Mouse (Mus musculus) MEL (cell line): ENCODE measurements around the gene Lmo4. TPM values are rescaled to one million over a fixed set of nuclear protein-coding genes. Genes with fewer than 3 reads are reported as not detected.

ENCODE experiments used
- DNase-seq: peaks from one replicate; pipeline ENCODE4 v3.0.0; 2011; ENCODE audit warnings: low read depth, low spot score
- H3K27ac ChIP-seq: 2 replicates; pipeline ENCODE4 v1.5.1; 2012; ENCODE audit warnings: low read depth, mild to moderate bottlenecking, control low read depth, low read length, moderate library complexity; ENCODE audit not compliant: control insufficient read depth
- H3K27me3 ChIP-seq, 2 experiments: fragments of 150-350 bp in 1 of 2; sonication (generic) in 1 of 2; 2 replicates each; pipeline ENCODE4 v1.6.1; 2012; ENCODE audit warnings: low read length in 2 of 2, mild to moderate bottlenecking in 2 of 2, improper control_type of control experiment in 1 of 2, moderate library complexity in 1 of 2; ENCODE audit not compliant: insufficient read depth in 2 of 2, control insufficient read depth in 1 of 2
- H3K36me3 ChIP-seq, 2 experiments: 2 replicates each; pipeline ENCODE4 v1.6.1; 2012 to 2014; ENCODE audit warnings: low read length in 2 of 2, improper control_type of control experiment in 1 of 2, inconsistent platforms in 1 of 2, mild to moderate bottlenecking in 1 of 2; ENCODE audit not compliant: insufficient read depth in 2 of 2, control insufficient read depth in 1 of 2
- H3K4me1 ChIP-seq, 2 experiments: fragments of 150-350 bp in 1 of 2; sonication (generic) in 1 of 2; 2 replicates each; pipeline ENCODE4 v1.6.1; 2012; ENCODE audit warnings: low read length in 2 of 2, improper control_type of control experiment in 1 of 2, mild to moderate bottlenecking in 1 of 2; ENCODE audit not compliant: insufficient read depth in 2 of 2, control insufficient read depth in 1 of 2
- H3K4me3 ChIP-seq, 2 experiments: fragments of 150-350 bp in 1 of 2; sonication (generic) in 1 of 2; 2 replicates each; pipeline ENCODE4 v1.5.1; 2012; ENCODE audit warnings: low read depth in 2 of 2, low read length in 2 of 2, mild to moderate bottlenecking in 2 of 2, moderate library complexity in 2 of 2, control low read depth in 1 of 2, improper control_type of control experiment in 1 of 2; ENCODE audit not compliant: control insufficient read depth in 1 of 2, insufficient read depth in 1 of 2
- H3K79me2 ChIP-seq: 2 replicates; pipeline ENCODE4 v1.6.1; 2012; ENCODE audit warnings: mild to moderate bottlenecking, low read length, moderate library complexity; ENCODE audit not compliant: control insufficient read depth, poor library complexity, insufficient read depth
- H3K9ac ChIP-seq: 2 replicates; pipeline ENCODE4 v1.6.1; 2012; ENCODE audit warnings: low read depth, mild to moderate bottlenecking, control low read depth, low read length, moderate library complexity; ENCODE audit not compliant: control insufficient read depth, poor library complexity, severe bottlenecking
- H3K9me3 ChIP-seq: fragments of 150-350 bp; sonication (generic); replicated peaks from 2 replicates; pipeline ENCODE4 v1.6.1; 2012; ENCODE audit warnings: mild to moderate bottlenecking, low read length, improper control_type of control experiment, moderate library complexity; ENCODE audit not compliant: insufficient read depth
- BHLHE40 ChIP-seq: IDR thresholded peaks from 2 replicates; pipeline ENCODE4 v1.6.1; 2012; ENCODE audit warnings: low read depth, mild to moderate bottlenecking, inconsistent platforms, low read length, improper control_type of control experiment, borderline replicate concordance
- CHD1 ChIP-seq: IDR thresholded peaks from 2 replicates; pipeline ENCODE4 v1.6.1; 2012; ENCODE audit warnings: low read depth, mild to moderate bottlenecking, inconsistent platforms, low read length, improper control_type of control experiment
- CTCF ChIP-seq, 3 experiments: IDR thresholded peaks in 2 of 3; conservative IDR thresholded peaks in 1 of 3; 2 replicates each; pipeline ENCODE4 v1.5.1; 2011 to 2012; ENCODE audit warnings: low read length in 3 of 3, low read depth in 2 of 3, mild to moderate bottlenecking in 2 of 3, improper control_type of control experiment in 1 of 3, inconsistent platforms in 1 of 3, mixed read lengths in 1 of 3, moderate library complexity in 1 of 3; ENCODE audit not compliant: control insufficient read depth in 1 of 3, insufficient read depth in 1 of 3, poor library complexity in 1 of 3, severe bottlenecking in 1 of 3
- E2F4 ChIP-seq: IDR thresholded peaks from 2 replicates; pipeline ENCODE4 v1.6.1; 2011; ENCODE audit warnings: low read depth, low read length, improper control_type of control experiment, borderline replicate concordance
- EP300 ChIP-seq, 2 experiments: IDR thresholded peaks; 2 replicates each; pipeline ENCODE4 v1.6.1; 2011; ENCODE audit warnings: improper control_type of control experiment in 2 of 2, low read length in 2 of 2, low read depth in 1 of 2, mild to moderate bottlenecking in 1 of 2
- JUND ChIP-seq: IDR thresholded peaks from 2 replicates; pipeline ENCODE4 v1.6.1; 2011; ENCODE audit warnings: low read depth, mild to moderate bottlenecking, improper control_type of control experiment, low read length
- MAX ChIP-seq: IDR thresholded peaks from 2 replicates; pipeline ENCODE4 v1.6.1; 2011; ENCODE audit warnings: low read length, improper control_type of control experiment
- MAZ ChIP-seq: IDR thresholded peaks from 2 replicates; pipeline ENCODE4 v1.6.1; 2012; ENCODE audit warnings: low read depth, mild to moderate bottlenecking, inconsistent platforms, low read length, improper control_type of control experiment
- MYC ChIP-seq: IDR thresholded peaks from 2 replicates; pipeline ENCODE4 v1.6.1; 2011; ENCODE audit warnings: low read depth, mild to moderate bottlenecking, low read length, improper control_type of control experiment, moderate library complexity
- NRF1 ChIP-seq: IDR thresholded peaks from 2 replicates; pipeline ENCODE4 v1.6.1; 2014; ENCODE audit warnings: low read depth, mild to moderate bottlenecking, inconsistent platforms, low read length, improper control_type of control experiment, moderate library complexity; ENCODE audit not compliant: poor library complexity, insufficient read depth, severe bottlenecking
- POLR2AphosphoS2 ChIP-seq: IDR thresholded peaks from 2 replicates; pipeline ENCODE4 v1.6.1; 2011; ENCODE audit warnings: low read length, improper control_type of control experiment
- POLR2AphosphoS5 ChIP-seq: IDR thresholded peaks from 2 replicates; pipeline ENCODE4 v1.6.1; 2012; ENCODE audit warnings: low read depth, borderline replicate concordance, mild to moderate bottlenecking, inconsistent platforms, low read length, moderate library complexity, mixed read lengths
- RAD21 ChIP-seq: IDR thresholded peaks from 2 replicates; pipeline ENCODE4 v1.6.1; 2011; ENCODE audit warnings: mild to moderate bottlenecking, low read depth, low read length, improper control_type of control experiment
- SIN3A ChIP-seq: IDR thresholded peaks from 2 replicates; pipeline ENCODE4 v1.6.1; 2012; ENCODE audit warnings: low read length, improper control_type of control experiment, inconsistent platforms
- SMC3 ChIP-seq: IDR thresholded peaks from 2 replicates; pipeline ENCODE4 v1.6.1; 2011; ENCODE audit warnings: low read depth, low read length, improper control_type of control experiment
- TCF12 ChIP-seq: IDR thresholded peaks from 2 replicates; pipeline ENCODE4 v1.6.1; 2014; ENCODE audit warnings: low read depth, mild to moderate bottlenecking, inconsistent platforms, low read length, improper control_type of control experiment, moderate library complexity
- USF1 ChIP-seq: IDR thresholded peaks from 2 replicates; pipeline ENCODE4 v1.6.1; 2014; ENCODE audit warnings: low read depth, mild to moderate bottlenecking, inconsistent platforms, low read length, improper control_type of control experiment, moderate library complexity
- USF2 ChIP-seq, 2 experiments: IDR thresholded peaks; 2 replicates each; pipeline ENCODE4 v1.6.1; 2011 to 2012; ENCODE audit warnings: improper control_type of control experiment in 2 of 2, low read length in 2 of 2, borderline replicate concordance in 1 of 2, inconsistent platforms in 1 of 2, low read depth in 1 of 2, mild to moderate bottlenecking in 1 of 2; ENCODE audit not compliant: insufficient read depth in 1 of 2
- ZC3H11A ChIP-seq: IDR thresholded peaks from 2 replicates; pipeline ENCODE4 v1.6.1; 2012; ENCODE audit warnings: low read depth, mild to moderate bottlenecking, inconsistent platforms, low read length, improper control_type of control experiment
- ZKSCAN1 ChIP-seq: IDR thresholded peaks from 2 replicates; pipeline ENCODE4 v1.6.1; 2012; ENCODE audit warnings: low read depth, mild to moderate bottlenecking, inconsistent platforms, low read length, improper control_type of control experiment, moderate library complexity
- polyA plus RNA-seq, 2 experiments: library from polyadenylated mRNA; stranded (reverse) in 1 of 2; unstranded in 1 of 2; fragments of >175 nt in 1 of 2; fragments of >200 nt in 1 of 2; gene quantifications; 2 replicates each; pipeline versions ENCODE4 v1.2.1 to v1.2.4; 2012; ENCODE audit warnings: low replicate concordance in 2 of 2, low read depth in 1 of 2; ENCODE audit not compliant: insufficient read length in 2 of 2, insufficient read depth in 1 of 2, missing spikeins in 1 of 2
- total RNA-seq: library from RNA; depleted of rRNA; stranded (reverse); fragments of 300-350 nt; gene quantifications from 2 replicates; pipeline ENCODE4 v1.2.3, GENCODE M21; 2012

Gene Lmo4
- total and polyA plus RNA-seq, 3 experiments, result 13.7 to 29.3 TPM; not detected in 1

- H3K27ac ChIP-seq, result no peak overlapping the region
- no peaks in the 10 kb centered on the region for H3K4me1 ChIP-seq
- H3K9ac ChIP-seq, result no peak overlapping the region
- H3K27me3 ChIP-seq, result no peaks in the 10 kb centered on the region; a peak in 1 of 4 replicates
- no peak overlapping the region for H3K4me3 ChIP-seq
- TF ChIP-seq RAD21, result no peak
- TF ChIP-seq POLR2AphosphoS2, result no peak
- no peak for TF ChIP-seq USF1
- H3K79me2 ChIP-seq, result no peaks in the 10 kb centered on the region
- DNase-seq, result no peak
- H3K36me3 ChIP-seq, result no peaks in the 10 kb centered on the region
- H3K9me3 ChIP-seq, result no peaks in the 10 kb centered on the region
Observed at GRCm38 (mm10) chr3:144253018-144253417, 48.0 kb upstream of the Lmo4 start.

DNA sequence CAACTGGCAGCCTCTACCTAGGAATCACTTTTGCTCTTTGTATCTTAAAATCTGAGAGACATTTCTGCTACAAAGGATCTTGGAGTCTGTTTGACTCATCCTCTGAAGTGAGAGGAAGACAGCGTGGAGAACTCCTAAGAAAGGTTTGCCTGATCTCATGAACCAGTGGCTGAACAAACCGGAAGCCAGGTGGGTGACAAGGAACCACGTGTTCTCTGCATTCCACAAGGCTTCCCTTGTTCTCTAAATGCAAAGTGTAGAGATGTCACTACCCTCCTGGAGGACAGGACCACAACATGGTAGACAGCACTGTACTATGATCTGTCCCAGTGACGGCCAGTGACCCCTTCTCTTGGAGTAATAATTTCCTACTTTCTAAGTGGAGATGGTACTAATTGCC, 47.1 kb upstream of the Lmo4 start:
- DNase-seq, result no peak
- no peak for TF ChIP-seq SIN3A
- no peak for TF ChIP-seq ZC3H11A
- no peak for TF ChIP-seq E2F4
- no peak for TF ChIP-seq MYC
- TF ChIP-seq TCF12, result no peak
- TF ChIP-seq EP300 (IDR thresholded peaks at IDR 0.05; ENCODE audit: low read depth in 1 of 2, low read length in 2 of 2), result no peak
- TF ChIP-seq POLR2AphosphoS5, result no peak
- TF ChIP-seq MAX, result no peak
- Histone ChIP-seq H3K4me3 (no peak overlapping the region), H3K36me3 (no peaks in the 10 kb centered on the region), H3K79me2 (no peaks in the 10 kb centered on the region), H3K27ac (no peak overlapping the region), H3K9me3 (no peaks in the 10 kb centered on the region), H3K4me1 (no peaks in the 10 kb centered on the region), H3K27me3 (no peaks in the 10 kb centered on the region; a peak in 1 of 4 replicates), H3K9ac (no peak overlapping the region)

DNA sequence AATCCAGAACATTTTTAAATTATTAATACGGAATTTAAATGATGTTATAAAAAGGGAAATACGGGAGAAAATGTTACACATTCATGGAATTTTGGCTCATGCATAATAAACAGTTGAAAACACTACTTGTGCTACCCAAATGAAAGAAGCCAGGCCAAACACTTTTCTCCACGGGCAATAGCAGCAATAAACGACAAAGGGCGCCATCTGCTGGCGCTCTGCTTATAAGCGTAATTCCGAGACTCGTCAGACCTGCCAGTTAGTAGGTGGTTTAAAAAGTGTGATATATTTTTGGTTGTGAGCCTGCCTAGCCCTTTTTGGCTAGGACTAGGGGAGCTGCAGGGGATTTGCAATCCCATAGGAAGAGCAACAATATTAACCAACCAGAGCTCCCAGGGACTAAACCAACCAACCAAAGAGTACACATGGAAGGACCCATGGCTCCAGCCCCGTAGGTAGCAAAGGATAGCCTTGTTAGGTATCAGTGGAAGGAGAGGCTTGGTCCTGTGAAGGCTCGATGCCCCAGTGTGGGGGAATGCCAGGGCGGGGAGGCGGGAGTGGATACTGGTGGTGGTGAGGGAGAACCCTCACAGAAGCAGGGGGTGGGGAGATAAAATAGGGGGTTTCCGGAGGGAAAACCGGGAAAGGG, 37.1 kb upstream of the Lmo4 start:
- TF ChIP-seq CTCF (IDR thresholded peaks at IDR 0.05 in 2 of 3, conservative IDR thresholded peaks at IDR 0.05 in 1 of 3; ENCODE audit: control insufficient read depth in 1 of 3, insufficient read depth in 1 of 3, low read depth in 2 of 3, low read length in 3 of 3, poor library complexity in 1 of 3, severe bottlenecking in 1 of 3) (peak; percentile 61 to 83 (median 82)), NRF1 (no peak), USF2 (IDR thresholded peaks at IDR 0.05; ENCODE audit: borderline replicate concordance in 1 of 2, insufficient read depth in 1 of 2, low read depth in 1 of 2, low read length in 2 of 2) (no peak), SIN3A (no peak), CHD1 (no peak), JUND (no peak), BHLHE40 (no peak), ZC3H11A (peak; percentile 71), ZKSCAN1 (no peak), MAZ (no peak), E2F4 (no peak), RAD21 (peak; percentile 90), USF1 (no peak), SMC3 (peak; percentile 87)
- Histone ChIP-seq H3K4me1 (no peaks in the 10 kb centered on the region), H3K4me3 (no peak overlapping the region), H3K79me2 (no peaks in the 10 kb centered on the region), H3K9me3 (no peaks in the 10 kb centered on the region), H3K27me3 (no peaks in the 10 kb centered on the region), H3K36me3 (no peaks in the 10 kb centered on the region), H3K27ac (no peak overlapping the region), H3K9ac (no peak overlapping the region)
- DNase-seq, result peak; percentile 71
